Mouse (Mus musculus): ENCODE measurements around the gene Ppfibp2.

GRCm38 (mm10) chr7:107625061-107625460 is 30.1 kb downstream of the Ppfibp2 start, which contains the start of gene 5330417H12Rik:
- TF ChIP-seq CTCF (IDR thresholded peaks at IDR 0.05; ENCODE audit: insufficient read depth, low read length) (no peak), POLR2A (IDR thresholded peaks at IDR 0.05; ENCODE audit: borderline replicate concordance, extremely low read depth, low read depth, low read length) (no peak)
